Mouse (Mus musculus): ENCODE results near the gene Clec12a.

Gene Clec12a

DNA sequence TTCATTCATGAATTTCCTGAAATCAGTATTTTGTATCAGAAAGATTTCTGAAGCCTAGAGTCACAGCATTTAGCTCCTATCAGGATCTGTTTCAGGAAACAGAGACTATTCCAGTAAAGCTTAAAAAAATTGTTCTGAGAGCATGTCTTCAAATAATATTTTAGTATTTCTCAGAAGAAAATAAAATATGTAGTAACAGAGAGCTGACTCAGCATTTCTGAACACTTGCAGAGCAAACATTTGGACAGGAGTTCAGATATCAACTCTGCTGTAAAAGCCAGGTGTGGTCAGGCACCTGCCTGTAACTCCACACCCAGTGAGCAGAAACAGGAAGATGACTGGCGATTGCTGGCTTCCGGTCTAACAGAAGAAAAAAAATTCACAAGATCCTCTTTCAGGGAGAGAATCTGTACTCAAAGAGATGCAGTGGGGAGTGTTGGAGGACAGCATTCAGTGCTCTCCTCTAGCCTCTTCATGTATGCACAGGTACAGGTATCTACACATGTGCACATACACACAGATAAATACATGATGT lies 32.5 kb downstream of the Clec12a start:
- in situ Hi-C loops (cut with MboI) = no loop called here

DNA sequence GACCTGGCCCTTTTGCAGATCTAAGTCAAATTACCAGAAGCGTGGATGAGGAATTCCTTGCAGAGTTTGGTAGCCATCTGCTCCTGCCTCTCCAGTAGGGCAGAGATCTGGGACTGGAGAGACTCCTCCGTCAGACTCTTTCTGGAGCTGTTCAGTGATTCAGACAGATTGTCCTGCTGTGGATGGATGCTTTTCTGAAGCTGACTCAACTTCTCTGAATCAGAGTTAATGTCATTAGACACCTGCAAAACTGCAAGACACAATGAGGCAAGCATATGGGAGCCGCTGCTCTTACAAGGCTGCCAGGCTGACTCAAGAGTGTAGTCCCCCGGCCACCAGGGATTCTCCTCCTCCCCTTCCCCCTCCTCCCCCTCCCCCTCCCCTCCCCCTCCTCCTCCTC lies 38.0 kb downstream of the Clec12a start:
- in situ Hi-C loops (cut with MboI) = loop anchor here (10.0 kb wide), 1 partner anchor 144 kb away; no protein-coding TSS in a partner anchor

DNA sequence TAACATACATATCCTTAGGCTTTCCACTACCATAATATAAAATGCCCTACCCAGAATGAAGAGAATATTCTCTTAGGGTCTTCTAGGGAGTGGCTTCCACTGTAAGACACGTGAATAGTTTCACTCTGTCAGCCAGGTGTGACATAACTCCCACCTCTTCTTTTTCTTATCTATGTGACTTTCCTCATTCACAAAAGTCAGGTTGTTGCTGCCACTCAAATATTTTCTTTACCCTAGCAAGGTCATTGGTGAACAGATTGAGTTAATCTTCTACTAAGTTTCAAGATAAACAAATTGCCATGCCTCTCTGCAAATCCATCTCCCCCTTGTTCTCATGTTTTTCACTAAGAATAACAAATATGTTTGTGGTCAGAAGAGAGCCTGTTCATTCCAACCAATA lies 39.2 kb downstream of the Clec12a start:
- in situ Hi-C loops (cut with MboI) = loop anchor here (10.0 kb wide), 1 partner anchor 143 kb away; no protein-coding TSS in a partner anchor

DNA sequence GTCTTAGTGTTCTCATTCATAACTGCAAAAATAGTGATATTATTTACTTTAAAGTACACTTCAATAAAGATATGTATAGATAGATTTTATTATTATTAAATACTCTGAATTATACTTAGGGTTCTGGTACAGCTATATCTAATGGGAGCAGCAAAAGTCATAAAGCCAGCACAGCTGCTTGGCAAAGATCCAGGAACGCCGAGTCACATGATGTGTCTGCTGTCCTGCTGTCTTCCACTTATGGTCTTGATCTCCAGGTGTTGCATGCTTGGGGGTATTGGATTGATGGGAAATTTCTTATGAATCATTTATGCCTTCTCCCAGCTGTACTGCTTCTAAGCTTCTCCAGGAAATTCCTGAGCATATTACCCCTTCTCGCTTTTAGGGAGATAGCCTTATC lies 41.0 kb downstream of the Clec12a start:
- in situ Hi-C loops (cut with MboI) = loop anchor here (10.0 kb wide), 1 partner anchor 141 kb away; no protein-coding TSS in a partner anchor

DNA sequence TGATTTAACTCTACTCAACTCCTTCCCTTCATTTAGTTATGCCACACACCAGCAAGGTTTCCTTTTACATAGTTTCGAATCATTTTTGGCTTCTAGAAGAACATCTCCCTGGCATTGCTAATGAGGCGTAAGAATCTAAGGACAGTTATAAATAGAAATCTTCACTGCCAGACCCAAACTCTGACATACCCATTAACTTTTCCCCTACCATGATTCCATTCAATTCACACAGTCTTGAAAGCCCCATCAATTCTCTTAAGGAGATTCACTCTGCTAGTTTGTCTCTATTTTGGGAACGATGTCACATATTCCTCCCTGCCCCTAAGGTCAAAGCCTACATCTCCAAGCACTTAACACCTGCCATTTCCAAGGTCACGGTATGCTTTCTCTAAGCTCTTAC lies 42.5 kb downstream of the Clec12a start:
- in situ Hi-C loops (cut with MboI) = loop anchor here (10.0 kb wide), 1 partner anchor 140 kb away; no protein-coding TSS in a partner anchor

DNA sequence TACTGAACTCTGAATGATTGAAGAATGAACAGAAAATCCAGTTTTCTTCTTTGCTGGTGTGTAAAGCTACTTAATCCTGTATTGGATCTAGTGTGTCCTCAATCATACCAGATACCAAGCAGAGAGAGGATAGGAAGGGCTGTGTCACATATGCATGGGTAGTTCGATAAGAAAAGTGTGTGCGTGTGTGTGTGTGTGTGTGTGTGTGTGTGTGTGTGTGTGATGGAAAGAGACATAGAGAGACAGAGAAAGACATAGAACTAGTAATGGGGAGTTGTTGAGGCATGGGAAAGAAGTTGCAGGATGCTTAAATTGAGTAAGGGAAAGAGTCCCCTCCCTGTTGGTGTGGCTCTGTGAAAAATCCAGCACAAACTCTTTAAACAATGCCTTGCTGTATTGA lies 43.3 kb downstream of the Clec12a start, which contains the start of gene Clec12b:
TSS of gene Clec12b (minus strand) at position 101 of the 400 bp plus-strand sequence.
- in situ Hi-C loops (cut with MboI) = loop anchor here (10.0 kb wide), 1 partner anchor 139 kb away; no protein-coding TSS in a partner anchor

DNA sequence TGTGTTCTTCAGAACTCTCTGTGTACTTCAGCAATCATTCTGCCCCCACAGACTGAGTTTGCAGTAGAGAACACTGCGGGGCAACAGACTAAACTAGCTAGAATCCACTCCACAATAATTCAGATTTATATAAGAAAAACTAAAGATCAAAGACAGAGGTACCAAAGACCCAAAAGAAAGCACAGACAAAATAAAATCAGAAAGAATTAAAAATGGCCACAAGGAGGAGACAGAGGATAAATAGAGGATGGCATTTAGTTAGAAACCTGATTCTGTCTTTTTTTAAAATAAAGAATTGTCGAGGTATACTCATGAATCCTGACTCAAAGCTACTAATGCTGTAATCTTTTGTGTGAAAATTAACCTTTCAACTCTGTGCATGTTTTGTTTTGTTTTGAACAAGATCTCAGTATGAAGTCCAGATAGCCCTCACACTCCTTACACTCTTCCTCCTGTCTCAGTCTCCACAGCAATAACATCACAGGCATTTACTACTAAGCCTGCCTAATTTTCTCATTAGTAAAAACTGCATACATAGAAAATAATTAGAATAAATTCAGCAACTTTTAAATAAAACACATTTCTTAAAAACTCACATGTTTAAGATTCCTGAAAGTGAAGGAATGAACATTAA lies 50.7 kb downstream of the Clec12a start:
- in situ Hi-C loops (cut with MboI) = no loop called here

DNA sequence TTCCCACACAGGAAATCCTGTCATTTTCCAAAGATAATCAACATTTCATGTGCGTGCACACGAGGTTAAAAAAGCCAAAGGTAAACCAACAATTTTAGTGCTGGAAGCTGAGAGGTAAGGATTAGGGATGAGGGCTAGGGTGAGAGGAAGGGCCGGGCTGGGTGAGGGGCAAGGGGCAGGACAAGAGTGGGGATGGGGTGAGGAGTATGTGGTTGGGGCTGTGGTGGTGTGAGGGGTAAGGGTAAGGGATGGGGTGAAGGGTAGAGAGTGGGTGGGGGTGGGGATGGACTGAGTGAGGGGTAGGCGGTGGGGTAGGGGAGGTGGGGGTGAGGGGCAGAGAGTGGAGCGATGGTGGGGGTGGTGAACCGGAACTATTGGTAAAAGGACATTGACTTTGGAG lies 51.2 kb downstream of the Clec12a start:
- in situ Hi-C loops (cut with MboI) = no loop called here

DNA sequence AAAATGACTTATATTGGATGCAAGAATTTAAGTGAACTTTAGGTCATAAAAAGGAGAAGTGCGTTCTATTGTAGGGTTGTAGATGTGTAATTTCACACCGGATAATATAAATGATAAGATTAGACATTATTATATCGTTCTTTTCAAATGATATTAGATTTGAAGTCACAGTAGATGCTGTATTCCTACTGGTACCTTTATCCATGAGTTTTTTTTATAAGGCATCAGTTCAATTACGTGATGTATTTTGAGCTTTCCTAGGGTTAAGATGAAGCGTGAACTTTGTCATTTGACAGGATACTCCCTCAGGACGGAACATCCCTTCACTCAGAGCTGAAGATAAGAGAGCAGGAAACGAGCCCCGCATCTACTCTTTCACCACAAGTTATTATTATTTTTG lies 54.5 kb downstream of the Clec12a start, which contains the start of gene Clec1b:
TSS of gene Clec1b (plus strand) at position 301 of the 400 bp plus-strand sequence.
- in situ Hi-C loops (cut with MboI) = no loop called here

DNA sequence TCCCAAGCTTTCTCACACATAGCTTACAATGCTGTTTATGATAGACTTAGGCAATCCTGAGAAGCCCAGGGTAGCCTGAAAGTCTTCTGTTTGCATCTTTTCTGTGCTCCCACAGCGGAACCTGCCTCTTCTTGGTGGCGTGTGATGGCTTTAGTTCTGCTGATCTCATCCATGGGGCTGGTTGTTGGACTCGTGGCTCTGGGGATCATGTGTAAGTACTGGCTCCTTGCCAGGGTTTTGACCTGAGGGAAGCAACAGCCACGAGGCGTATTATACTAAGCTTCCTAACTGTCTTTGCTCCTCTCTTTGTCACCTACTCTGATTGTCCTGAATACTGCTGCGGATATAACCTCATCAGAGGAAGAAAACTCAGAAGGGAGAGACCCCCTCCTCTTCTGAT lies 57.5 kb downstream of the Clec12a start:
- in situ Hi-C loops (cut with MboI) = no loop called here

DNA sequence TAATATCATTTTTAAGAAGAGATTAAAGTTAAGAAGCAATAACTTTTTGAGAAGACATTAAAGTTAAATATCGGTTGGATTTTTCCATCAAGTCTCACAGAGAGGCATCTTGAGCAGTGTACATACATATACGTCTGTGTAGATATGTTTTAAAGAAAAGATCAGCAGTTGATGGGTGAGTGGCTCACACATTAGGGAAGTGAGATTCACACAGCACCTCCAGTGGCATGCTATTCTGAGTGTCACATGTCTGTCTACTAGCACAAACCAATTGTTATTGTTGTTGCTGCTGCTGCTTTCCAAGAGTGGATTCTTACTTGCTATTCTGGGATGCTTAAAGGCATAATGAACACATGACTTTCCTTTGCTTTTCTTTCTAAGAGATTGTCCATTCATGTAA lies 59.9 kb downstream of the Clec12a start:
- in situ Hi-C loops (cut with MboI) = no loop called here

DNA sequence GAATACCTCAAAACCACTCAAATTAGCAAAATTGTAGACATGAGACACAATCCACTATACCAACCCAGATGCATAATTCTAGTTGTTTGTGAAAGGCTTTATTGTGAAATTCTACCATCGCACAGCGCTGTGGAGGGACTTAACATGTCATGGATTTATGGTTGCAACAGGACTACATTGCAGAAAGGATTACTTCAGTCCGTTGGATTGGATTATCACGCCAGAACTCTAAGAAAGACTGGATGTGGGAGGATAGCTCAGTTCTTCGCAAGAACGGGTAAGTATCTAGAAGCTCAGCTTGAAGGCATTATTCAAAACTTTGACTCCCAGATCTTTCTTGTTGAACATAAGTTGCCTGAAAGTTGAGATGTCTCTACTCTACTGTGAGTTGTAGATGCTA lies 60.9 kb downstream of the Clec12a start:
- in situ Hi-C loops (cut with MboI) = no loop called here

DNA sequence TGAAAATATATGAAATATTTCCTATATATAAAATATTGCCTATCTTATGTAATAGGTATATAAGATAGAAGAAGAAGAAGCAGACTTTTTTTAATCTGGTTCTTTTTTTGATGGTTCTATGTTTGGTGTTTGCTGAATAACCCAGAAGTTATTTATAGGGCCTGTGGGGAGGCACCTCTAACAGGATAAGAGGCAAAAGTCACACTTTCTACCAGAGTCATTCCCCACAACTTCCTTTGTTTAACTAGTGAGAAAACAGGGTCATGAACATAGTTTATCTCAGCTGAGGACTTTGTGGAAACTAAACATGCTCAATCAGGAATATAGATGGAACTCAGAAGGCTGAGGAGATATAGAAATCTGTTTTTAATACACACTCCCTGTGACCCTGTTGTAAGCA lies 63.5 kb downstream of the Clec12a start:
- in situ Hi-C loops (cut with MboI) = no loop called here

DNA sequence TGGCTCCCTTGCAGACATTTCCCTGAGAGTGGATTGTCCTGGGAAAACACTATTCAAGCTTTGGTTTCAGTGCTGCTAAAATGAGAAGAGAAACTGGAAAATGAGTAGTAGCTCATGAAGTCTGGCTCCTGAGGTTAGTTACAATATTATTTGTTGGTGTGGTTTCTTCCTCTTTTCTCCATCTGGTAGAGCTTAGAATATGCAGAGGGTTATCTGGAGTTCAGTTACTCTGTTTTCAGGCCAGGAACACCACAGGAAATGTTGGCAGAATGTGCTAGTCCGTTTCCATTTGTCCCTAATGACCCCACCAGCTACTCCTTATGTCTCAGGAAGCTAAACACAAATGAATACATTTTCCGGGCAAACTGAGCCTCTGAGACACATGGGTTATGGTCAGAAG lies 64.8 kb downstream of the Clec12a start:
- in situ Hi-C loops (cut with MboI) = no loop called here

DNA sequence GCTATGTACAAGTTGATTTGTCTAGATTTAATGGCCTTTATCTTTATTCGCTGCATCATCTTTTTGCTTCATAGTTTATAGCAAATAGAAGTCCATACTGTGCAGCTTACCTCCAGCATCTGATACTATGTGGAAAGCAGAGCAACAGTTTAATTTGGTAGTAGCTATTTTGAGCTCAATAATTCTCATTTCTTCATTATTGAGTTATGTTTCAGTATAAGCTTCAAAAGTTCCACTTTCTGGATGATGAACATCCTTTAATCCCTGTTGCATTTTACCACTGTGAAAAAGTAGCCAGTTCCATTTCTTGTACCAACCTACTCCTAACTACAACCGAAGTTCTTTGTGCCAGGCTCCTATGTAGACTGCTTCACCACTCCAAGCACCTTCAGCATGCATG lies 66.1 kb downstream of the Clec12a start, which contains the start of gene Clec9a:
TSS of gene Clec9a (plus strand) at position 301 of the 400 bp plus-strand sequence.
- in situ Hi-C loops (cut with MboI) = no loop called here

DNA sequence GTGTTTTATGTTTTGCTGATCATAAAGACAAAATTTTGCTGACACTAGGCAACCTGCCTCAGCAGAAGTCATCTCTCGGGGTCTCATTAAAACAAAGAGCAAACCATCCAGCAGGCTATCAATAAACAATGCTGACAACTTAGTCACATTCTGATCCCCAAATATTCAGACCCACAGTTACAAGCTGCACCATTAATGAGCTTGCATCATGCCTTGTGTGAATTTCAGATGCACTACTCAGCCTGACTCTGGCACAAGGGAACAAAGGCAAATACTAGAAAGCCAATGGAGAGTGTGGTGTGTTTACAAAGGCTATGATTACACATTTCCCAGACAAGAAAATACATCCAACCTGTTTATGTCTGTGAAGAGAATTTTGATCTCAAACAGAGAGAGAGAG lies 71.7 kb downstream of the Clec12a start:
- in situ Hi-C loops (cut with MboI) = no loop called here
